Mouse (Mus musculus): ENCODE measurements around the gene Eps8. TPM values are rescaled to one million over a fixed set of nuclear protein-coding genes. Genes with fewer than 3 reads are reported as not detected.

Gene Eps8
- polyA plus RNA-seq, 1 experiment from 2014 or later = 7.0 TPM

DNA sequence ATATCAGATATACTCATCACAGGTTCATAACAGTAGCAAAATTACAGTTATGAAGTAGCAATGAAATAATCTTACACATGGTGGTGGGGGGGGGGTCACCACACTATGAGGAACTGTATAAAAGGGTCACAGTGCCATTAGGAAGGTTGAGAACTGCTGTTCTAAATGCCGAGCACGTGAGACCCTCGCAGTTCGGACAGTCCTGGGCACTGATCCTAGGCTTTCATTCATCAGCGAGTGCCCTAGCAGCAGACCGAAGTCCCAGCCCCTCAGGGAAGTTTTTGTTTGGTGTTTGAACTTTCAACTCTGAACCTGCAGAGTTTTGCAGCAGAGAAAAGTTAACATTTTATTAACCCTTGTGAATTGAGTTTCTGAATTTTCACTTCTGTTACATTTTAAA is 2.5 kb upstream of the Eps8 start:
- Histone ChIP-seq H3K27ac (no peak overlapping the region), H3K9me3 (replicated peaks) (no peaks in the 10 kb centered on the region), H3K4me3 (no peak overlapping the region), H3K4me1 (peaks cover 4% of the 10 kb centered on the region), H3K27me3 (ENCODE audit: low read depth, poor library complexity, severe bottlenecking) (no peaks in the 10 kb centered on the region), H3K36me3 (no peaks in the 10 kb centered on the region)
- no peak for DNase-seq (ENCODE audit: low spot score)
- 82% methylated on average over 6 of the region's 6 CpGs for WGBS

DNA sequence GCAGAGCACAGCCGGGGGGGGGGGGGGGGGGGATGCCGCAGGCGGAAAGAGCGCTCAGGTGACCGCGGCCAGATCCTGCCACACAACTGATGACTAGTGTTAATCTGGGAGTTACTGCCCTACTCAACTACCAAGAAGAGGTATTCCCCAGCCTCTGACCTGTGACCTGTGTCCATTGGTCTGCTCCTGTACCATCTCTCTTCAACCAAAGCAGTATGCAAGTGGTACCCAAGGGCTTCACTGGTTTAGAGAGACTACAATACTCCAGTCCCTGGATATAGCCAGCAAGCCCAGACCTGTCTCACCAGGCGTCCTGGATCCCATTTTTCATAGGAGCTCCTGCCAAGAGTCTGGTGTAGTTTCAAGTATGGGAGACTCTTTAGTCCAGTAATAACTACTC is 5.1 kb downstream of the Eps8 start:
- Histone ChIP-seq H3K27ac (peak overlapping the region; percentile 87; the same call in 1 of the 2 replicates), H3K4me3 (peak overlapping the region; percentile 79), H3K36me3 (no peaks in the 10 kb centered on the region), H3K4me1 (peaks cover 16% of the 10 kb centered on the region), H3K27me3 (ENCODE audit: low read depth, poor library complexity, severe bottlenecking) (peaks cover 31% of the 10 kb centered on the region), H3K9me3 (replicated peaks) (no peaks in the 10 kb centered on the region)
- DNase-seq (ENCODE audit: low spot score) = no peak
- 29% methylated on average over 6 of the region's 7 CpGs for WGBS

DNA sequence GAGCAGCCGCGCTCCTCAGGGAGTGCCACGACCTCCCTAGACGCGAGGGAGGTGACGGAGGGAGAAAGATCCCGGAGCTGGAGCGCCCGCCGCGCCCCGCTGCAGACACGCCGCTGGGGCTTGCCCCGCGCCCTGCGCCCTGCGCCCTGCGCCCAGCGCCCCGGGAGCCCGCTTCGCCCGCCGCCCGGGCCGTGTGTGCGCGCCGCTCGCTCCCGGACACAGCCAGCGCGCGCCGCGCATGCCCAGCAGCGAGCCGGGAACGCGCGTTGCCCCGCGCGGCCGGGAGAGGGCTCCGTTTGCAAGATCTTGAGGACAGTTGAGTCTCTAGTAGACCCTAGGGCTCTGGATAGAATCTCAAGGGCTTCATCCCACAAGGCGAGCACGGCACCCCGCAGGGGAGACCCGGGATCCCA is 5.6 kb downstream of the Eps8 start:
- peak overlapping the region; percentile 87 for H3K27ac ChIP-seq
- no peaks in the 10 kb centered on the region for H3K9me3 ChIP-seq (replicated peaks)
- H3K4me3 ChIP-seq = peak overlapping the region; percentile 79
- H3K36me3 ChIP-seq = no peaks in the 10 kb centered on the region
- WGBS = under 1% methylated on average over 50 of the region's 51 CpGs
- peak; percentile 81 for DNase-seq (ENCODE audit: low spot score)
- peaks cover 31% of the 10 kb centered on the region for H3K27me3 ChIP-seq (ENCODE audit: low read depth, poor library complexity, severe bottlenecking)
- H3K4me1 ChIP-seq = peaks cover 16% of the 10 kb centered on the region

- peak; percentile 39 for DNase-seq (ENCODE audit: low spot score)
- no peaks in the 10 kb centered on the region for H3K36me3 ChIP-seq
- H3K27ac ChIP-seq = peak overlapping the region; percentile 87
- peaks cover 31% of the 10 kb centered on the region for H3K27me3 ChIP-seq (ENCODE audit: low read depth, poor library complexity, severe bottlenecking)
- peak overlapping the region; percentile 79 for H3K4me3 ChIP-seq
- H3K9me3 ChIP-seq (replicated peaks) = no peaks in the 10 kb centered on the region
- peaks cover 16% of the 10 kb centered on the region for H3K4me1 ChIP-seq
- WGBS = 2% methylated on average over 59 of the region's 59 CpGs
Observed at GRCm38 (mm10) chr6:137648110-137649067, 6.3 kb downstream of the Eps8 start.

DNA sequence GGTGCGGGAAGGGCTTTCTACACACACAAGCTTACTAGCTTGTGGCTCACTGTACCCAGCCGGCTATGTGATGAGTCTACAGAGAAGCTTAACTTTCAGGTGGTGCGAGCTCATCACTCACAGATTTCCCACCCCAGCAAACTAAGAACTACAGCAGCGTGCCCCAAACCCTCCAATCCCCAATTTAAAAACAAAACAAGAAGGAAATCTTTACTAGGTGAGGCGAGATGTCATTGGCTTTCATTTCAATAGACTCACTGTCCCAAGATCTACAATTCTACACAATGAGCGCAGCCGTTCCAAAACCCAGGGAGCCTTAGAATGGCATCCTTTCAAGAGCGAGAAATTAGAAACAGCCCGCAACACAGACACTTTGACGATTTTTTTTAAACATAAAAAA is 7.0 kb downstream of the Eps8 start:
- peaks cover 31% of the 10 kb centered on the region for H3K27me3 ChIP-seq (ENCODE audit: low read depth, poor library complexity, severe bottlenecking)
- 29% methylated on average over 10 of the region's 10 CpGs for WGBS
- H3K9me3 ChIP-seq (replicated peaks) = no peaks in the 10 kb centered on the region
- no peak for DNase-seq (ENCODE audit: low spot score)
- H3K4me1 ChIP-seq = peaks cover 16% of the 10 kb centered on the region
- peak overlapping the region; percentile 79 for H3K4me3 ChIP-seq
- H3K27ac ChIP-seq = no peak overlapping the region
- no peaks in the 10 kb centered on the region for H3K36me3 ChIP-seq

DNA sequence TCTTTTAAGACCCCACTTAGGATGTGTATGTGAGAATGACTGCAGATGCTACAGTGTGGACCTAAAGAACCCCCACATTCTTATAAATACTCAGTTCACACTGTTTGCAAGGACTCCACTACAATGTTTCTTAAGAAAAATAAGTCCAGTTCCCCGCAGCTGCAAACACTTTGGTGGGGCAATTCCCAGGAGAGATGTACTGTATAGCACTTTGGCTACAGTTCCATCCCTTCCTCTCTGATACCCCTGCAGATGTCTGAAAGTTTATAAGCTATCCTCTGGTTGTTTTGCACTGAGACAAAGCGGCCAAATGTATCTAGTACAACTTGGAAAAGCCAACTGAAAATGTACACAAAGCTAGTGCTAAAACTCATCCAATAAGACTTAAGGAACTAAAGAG is 8.0 kb downstream of the Eps8 start:
- H3K9me3 ChIP-seq (replicated peaks) = no peaks in the 10 kb centered on the region
- 86% methylated on average over 2 of the region's 2 CpGs for WGBS
- no peak for DNase-seq (ENCODE audit: low spot score)
- no peak overlapping the region for H3K4me3 ChIP-seq
- no peak overlapping the region for H3K27ac ChIP-seq
- H3K4me1 ChIP-seq = peaks cover 16% of the 10 kb centered on the region
- peaks cover 31% of the 10 kb centered on the region for H3K27me3 ChIP-seq (ENCODE audit: low read depth, poor library complexity, severe bottlenecking)
- H3K36me3 ChIP-seq = no peaks in the 10 kb centered on the region

DNA sequence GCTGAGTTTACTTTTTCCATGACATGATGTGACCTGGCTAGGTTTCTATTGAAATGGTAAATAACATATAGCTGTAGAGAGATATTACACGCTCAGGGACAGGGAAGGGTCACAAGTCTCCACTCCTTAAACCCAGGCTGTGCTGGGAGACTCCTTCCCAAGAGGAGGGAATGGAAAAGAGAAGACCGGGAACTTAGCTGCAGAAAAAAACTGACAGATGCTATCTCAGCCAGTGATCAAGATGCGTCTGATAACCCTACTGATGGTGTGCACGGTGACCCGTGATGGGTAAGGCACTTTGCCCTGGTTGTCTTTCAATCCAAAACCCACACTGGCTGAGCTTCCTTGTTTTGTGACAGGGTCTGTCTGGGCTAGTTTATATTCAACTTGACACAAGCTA is 9.8 kb downstream of the Eps8 start:
- Histone ChIP-seq H3K9me3 (replicated peaks) (no peaks in the 10 kb centered on the region), H3K27me3 (ENCODE audit: low read depth, poor library complexity, severe bottlenecking) (peaks cover 30% of the 10 kb centered on the region), H3K27ac (no peak overlapping the region), H3K36me3 (no peaks in the 10 kb centered on the region), H3K4me3 (no peak overlapping the region), H3K4me1 (peaks cover 16% of the 10 kb centered on the region)
- DNase-seq (ENCODE audit: low spot score) = no peak
- WGBS = 86% methylated on average over 5 of the region's 5 CpGs

DNA sequence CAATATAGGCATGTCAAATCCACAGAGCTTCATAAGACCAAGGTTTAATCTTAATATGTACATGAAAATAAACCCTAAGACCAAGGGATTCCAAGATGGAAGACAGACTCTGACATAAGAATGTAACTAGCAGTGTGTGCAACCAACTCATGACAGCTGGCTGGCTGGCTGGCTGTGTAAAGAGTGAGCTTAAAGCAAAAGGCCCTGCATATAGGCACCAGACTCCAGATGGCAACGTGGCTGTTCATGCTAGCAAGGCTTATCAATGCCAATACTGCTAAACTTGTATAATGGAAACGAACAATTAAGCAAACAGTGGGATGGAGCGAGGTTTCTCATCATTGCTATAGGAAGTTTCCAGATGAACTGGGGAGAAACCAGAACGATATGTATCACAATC is 10.9 kb downstream of the Eps8 start:
- DNase-seq (ENCODE audit: low spot score) = no peak
- WGBS = 88% methylated on average over 4 of the region's 4 CpGs
- peaks cover 23% of the 10 kb centered on the region for H3K27me3 ChIP-seq (ENCODE audit: low read depth, poor library complexity, severe bottlenecking)

DNA sequence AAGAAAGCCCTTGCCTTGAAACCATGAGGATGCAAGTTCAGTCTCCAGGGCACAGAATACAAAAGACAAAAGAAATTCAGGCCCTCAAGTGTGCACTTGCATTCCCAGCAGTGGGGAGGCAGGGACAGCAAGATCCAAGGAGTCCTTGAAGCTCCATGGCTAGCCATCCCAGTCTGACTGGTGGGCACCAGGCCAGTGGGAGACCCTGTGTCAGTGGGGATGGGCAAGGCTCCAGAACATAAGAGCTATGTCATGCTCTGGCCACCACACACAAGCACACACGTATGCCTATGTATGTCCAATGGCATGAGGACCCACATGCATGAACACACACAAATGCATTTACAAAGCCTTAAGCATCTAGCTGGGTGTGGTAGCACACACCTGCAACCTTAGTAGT is 13.0 kb downstream of the Eps8 start:
- Histone ChIP-seq H3K36me3 (no peaks in the 10 kb centered on the region), H3K27me3 (ENCODE audit: low read depth, poor library complexity, severe bottlenecking) (peaks cover 4% of the 10 kb centered on the region; the same call in 1 of the 2 replicates), H3K9me3 (replicated peaks) (no peaks in the 10 kb centered on the region), H3K4me3 (no peak overlapping the region), H3K4me1 (no peaks in the 10 kb centered on the region), H3K27ac (no peak overlapping the region)
- WGBS = 79% methylated on average over 1 of the region's 1 CpGs
- DNase-seq (ENCODE audit: low spot score) = no peak

More for the DNA sequence above, 10.9 kb downstream of the Eps8 start:
- Histone ChIP-seq H3K27ac (no peak overlapping the region), H3K36me3 (no peaks in the 10 kb centered on the region), H3K4me3 (no peak overlapping the region), H3K9me3 (replicated peaks) (no peaks in the 10 kb centered on the region), H3K4me1 (peaks cover 14% of the 10 kb centered on the region)

DNA sequence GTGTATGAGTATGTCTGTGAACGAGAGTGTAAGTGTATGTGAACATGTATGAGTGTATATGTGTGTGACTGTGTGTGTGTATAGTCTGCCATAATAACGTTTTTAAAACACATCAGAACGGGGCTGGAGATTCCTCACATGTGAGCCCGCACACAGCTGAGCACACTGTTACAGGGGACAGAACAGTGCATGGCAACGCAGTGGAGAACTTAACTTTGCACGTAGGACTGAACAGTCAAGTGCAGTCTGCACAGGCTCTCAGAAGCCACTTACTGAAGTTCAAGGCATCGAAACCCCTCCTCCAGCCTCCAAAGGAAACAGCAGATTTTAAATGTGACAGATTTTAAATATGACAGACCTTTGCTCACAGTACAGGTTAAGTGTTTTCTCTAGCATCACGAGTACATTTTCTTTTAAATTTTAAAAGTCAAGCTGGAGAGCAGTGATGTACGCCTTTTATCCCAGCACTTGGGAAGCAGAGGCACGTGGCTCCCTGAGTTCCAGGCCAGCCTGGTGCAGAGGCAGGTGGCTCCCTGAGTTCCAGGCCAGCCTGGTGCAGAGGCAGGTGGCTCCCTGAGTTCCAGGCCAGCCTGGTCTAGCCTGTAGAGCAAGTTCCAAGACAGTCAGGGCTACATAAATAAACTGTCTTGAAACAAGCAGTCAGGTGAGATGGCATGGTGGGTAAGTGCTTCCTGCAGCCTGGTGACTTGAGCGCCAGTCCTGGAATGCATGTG is 15.7 kb downstream of the Eps8 start:
- Histone ChIP-seq H3K36me3 (no peaks in the 10 kb centered on the region), H3K4me3 (no peak overlapping the region), H3K27me3 (ENCODE audit: low read depth, poor library complexity, severe bottlenecking) (no peaks in the 10 kb centered on the region), H3K27ac (no peak overlapping the region), H3K4me1 (peaks cover 1% of the 10 kb centered on the region), H3K9me3 (replicated peaks) (no peaks in the 10 kb centered on the region)
- DNase-seq (ENCODE audit: low spot score) = no peak
- WGBS = 93% methylated on average over 11 of the region's 11 CpGs

- no peak overlapping the region for H3K27ac ChIP-seq
- 78% methylated on average over 7 of the region's 7 CpGs for WGBS
Observed at GRCm38 (mm10) chr6:137637443-137637842, 17.2 kb downstream of the Eps8 start.

GRCm38 (mm10) chr6:137636131-137636530 is 18.5 kb downstream of the Eps8 start:
- no peak overlapping the region for H3K27ac ChIP-seq
- WGBS = 88% methylated on average over 5 of the region's 5 CpGs
- H3K4me1 ChIP-seq = peaks cover 14% of the 10 kb centered on the region
- H3K36me3 ChIP-seq = no peaks in the 10 kb centered on the region
- no peaks in the 10 kb centered on the region for H3K9me3 ChIP-seq (replicated peaks)
- no peak overlapping the region for H3K4me3 ChIP-seq
- no peak for DNase-seq (ENCODE audit: low spot score)
- no peaks in the 10 kb centered on the region for H3K27me3 ChIP-seq (ENCODE audit: low read depth, poor library complexity, severe bottlenecking)

More at GRCm38 (mm10) chr6:137637443-137637842, 17.2 kb downstream of the Eps8 start:
- Histone ChIP-seq H3K36me3 (no peaks in the 10 kb centered on the region), H3K27me3 (ENCODE audit: low read depth, poor library complexity, severe bottlenecking) (no peaks in the 10 kb centered on the region), H3K4me3 (no peak overlapping the region), H3K9me3 (replicated peaks) (no peaks in the 10 kb centered on the region), H3K4me1 (peaks cover 12% of the 10 kb centered on the region)
- no peak for DNase-seq (ENCODE audit: low spot score)

GRCm38 (mm10) chr6:137633626-137634025 is 21.1 kb downstream of the Eps8 start:
- no peak overlapping the region for H3K4me3 ChIP-seq
- WGBS = 19% methylated on average over 4 of the region's 4 CpGs
- H3K36me3 ChIP-seq = no peaks in the 10 kb centered on the region
- H3K27ac ChIP-seq = peak overlapping the region; percentile 77
- H3K4me1 ChIP-seq = peaks cover 18% of the 10 kb centered on the region
- peak; percentile 40 for DNase-seq (ENCODE audit: low spot score)
- H3K27me3 ChIP-seq (ENCODE audit: low read depth, poor library complexity, severe bottlenecking) = no peaks in the 10 kb centered on the region
- H3K9me3 ChIP-seq (replicated peaks) = no peaks in the 10 kb centered on the region

Data from limb, embryonic 10.5 days (tissue).